Mouse (Mus musculus) right cerebral cortex, postnatal 10 days (tissue): ENCODE data around the gene 5730522E02Rik.
A peak's percentile ranks its signal among the peaks of the same experiment; 100 is the strongest.

ENCODE experiments used
- DNase-seq, 2 experiments: peaks; one replicate each; pipeline ENCODE4 v3.0.0; 2021; ENCODE audit warnings: low spot score in 2 of 2

Gene 5730522E02Rik

GRCm38 (mm10) chr11:25674194-25674593 lies 536.4 kb downstream of the 5730522E02Rik start:
- no peak for DNase-seq

GRCm38 (mm10) chr11:25670018-25670417 lies 540.5 kb downstream of the 5730522E02Rik start:
- DNase-seq = no peak

- no peak for DNase-seq
Observed at GRCm38 (mm10) chr11:25664562-25665104, 545.9 kb downstream of the 5730522E02Rik start.

- peak; percentile 35 to 53 for DNase-seq
Observed at GRCm38 (mm10) chr11:25646282-25646681, 564.3 kb downstream of the 5730522E02Rik start.

GRCm38 (mm10) chr11:25644767-25645622 lies 565.6 kb downstream of the 5730522E02Rik start:
- DNase-seq = peak; percentile 45 to 59

- no peak for DNase-seq
Observed at GRCm38 (mm10) chr11:25606886-25607285, 603.7 kb downstream of the 5730522E02Rik start.

GRCm38 (mm10) chr11:25600030-25600429 lies 610.5 kb downstream of the 5730522E02Rik start:
- DNase-seq = no peak

GRCm38 (mm10) chr11:25595303-25595702 lies 615.3 kb downstream of the 5730522E02Rik start:
- no peak for DNase-seq

GRCm38 (mm10) chr11:25594780-25595179 lies 615.8 kb downstream of the 5730522E02Rik start:
- no peak for DNase-seq

GRCm38 (mm10) chr11:25592268-25592667 lies 618.3 kb downstream of the 5730522E02Rik start:
- DNase-seq = peak in 1 of 2 experiments; percentile 30

GRCm38 (mm10) chr11:25590215-25590614 lies 620.3 kb downstream of the 5730522E02Rik start:
- no peak for DNase-seq

GRCm38 (mm10) chr11:25589509-25589908 lies 621.1 kb downstream of the 5730522E02Rik start:
- no peak for DNase-seq

- DNase-seq = no peak
Observed at GRCm38 (mm10) chr11:25574129-25574465, 636.5 kb downstream of the 5730522E02Rik start.

- DNase-seq = no peak
Observed at GRCm38 (mm10) chr11:25573408-25574128, 637.0 kb downstream of the 5730522E02Rik start.

GRCm38 (mm10) chr11:25571396-25571795 lies 639.2 kb downstream of the 5730522E02Rik start:
- DNase-seq = no peak
